Mouse (Mus musculus) frontal cortex, adult 2 months (tissue): Measurements from ENCODE around the gene Vmn2r35. TPM values are rescaled to one million over a fixed set of nuclear protein-coding genes. Genes with fewer than 3 reads are reported as not detected.
"Not testable (repeated sequence)": the region's sequence is repeated elsewhere in the genome, so short reads cannot be mapped to it uniquely, and the experiment has no call there.

Experiments used
- DNase-seq, 2 experiments: peaks; one replicate each; pipeline ENCODE4 v3.0.0; 2022; ENCODE audit warnings: low spot score in 1 of 2; ENCODE audit errors: extremely low spot score in 1 of 2
- polyA plus RNA-seq: library from polyadenylated mRNA; depleted of rRNA; stranded (reverse); fragments of >200 nt; gene quantifications from 2 replicates; pipeline ENCODE4 v1.2.3, GENCODE M21; 2012; rRNA removed

The Vmn2r35 gene
- not detected in 2 replicates for polyA plus RNA-seq

GRCm38 (mm10) chr7:7819767-7820166, at the start of gene Vmn2r35:
Vmn2r35 (minus strand) TSS chr7:7819867.
- DNase-seq: not testable (repeated sequence)

GRCm38 (mm10) chr7:7794196-7794595, 25.5 kb downstream of the Vmn2r35 start:
- DNase-seq: peak in 1 of 2 experiments; percentile 0

Other genes with a start within 250 kb of the Vmn2r35 start
- not detected in 2 replicates for gene Vmn2r34, start 130.4 kb downstream of the Vmn2r35 start, polyA plus RNA-seq
- not detected in 2 replicates for gene Vmn2r36, start 82.6 kb upstream of the Vmn2r35 start, polyA plus RNA-seq